Mouse (Mus musculus): ENCODE measurements around the gene Tspan3. TPM values are rescaled to one million over a fixed set of nuclear protein-coding genes. Genes with fewer than 3 reads are reported as not detected.

The Tspan3 gene
- polyA plus RNA-seq, 1 experiment: 382 TPM

DNA sequence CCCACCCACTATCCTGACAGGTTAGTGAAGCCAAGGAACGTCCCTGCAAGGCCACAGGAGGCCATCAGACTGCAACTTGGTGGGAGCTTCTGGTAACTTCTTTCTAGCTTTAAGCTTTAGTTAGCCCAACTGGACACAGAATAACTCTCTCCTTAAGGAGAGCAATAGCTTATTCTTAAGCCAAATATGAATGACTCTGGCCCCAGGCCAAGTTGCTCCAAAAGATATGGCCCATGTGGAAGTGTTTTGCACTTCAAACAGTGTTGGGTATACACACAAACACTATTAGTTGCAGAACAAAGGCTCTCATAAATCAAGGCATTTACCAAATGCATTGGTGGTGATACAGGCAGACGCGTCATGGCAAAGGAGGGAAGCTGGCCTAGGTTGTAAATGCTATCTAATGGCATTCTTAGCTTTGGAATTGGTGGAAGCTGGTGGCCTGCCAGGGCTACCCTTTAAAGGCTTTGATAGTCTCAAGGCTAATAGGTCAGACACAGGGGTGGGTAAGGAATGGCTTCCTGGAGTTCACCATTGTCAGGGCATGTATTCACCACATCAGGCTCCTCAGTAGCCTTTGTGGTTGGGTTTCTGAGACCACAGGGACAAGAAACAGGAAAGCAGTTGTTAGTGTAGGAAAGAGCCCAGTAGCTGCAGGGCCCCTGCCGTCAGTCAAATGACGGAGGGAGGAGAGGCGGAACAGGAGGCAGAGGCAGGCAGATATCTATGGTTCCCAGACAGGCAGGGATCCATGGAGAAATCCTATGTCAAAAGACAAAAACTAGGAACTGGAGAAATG lies 58.8 kb downstream of the Tspan3 start:
- DNase-seq (ENCODE audit: low read depth): no peak
- no peak for TF ChIP-seq CTCF (IDR thresholded peaks at IDR 0.05; ENCODE audit: borderline replicate concordance, extremely low read depth, insufficient read depth, insufficient read length)
- TF ChIP-seq POLR2A (IDR thresholded peaks at IDR 0.05; ENCODE audit: borderline replicate concordance, extremely low read depth, insufficient read depth, insufficient read length, poor library complexity, severe bottlenecking): no peak

DNA sequence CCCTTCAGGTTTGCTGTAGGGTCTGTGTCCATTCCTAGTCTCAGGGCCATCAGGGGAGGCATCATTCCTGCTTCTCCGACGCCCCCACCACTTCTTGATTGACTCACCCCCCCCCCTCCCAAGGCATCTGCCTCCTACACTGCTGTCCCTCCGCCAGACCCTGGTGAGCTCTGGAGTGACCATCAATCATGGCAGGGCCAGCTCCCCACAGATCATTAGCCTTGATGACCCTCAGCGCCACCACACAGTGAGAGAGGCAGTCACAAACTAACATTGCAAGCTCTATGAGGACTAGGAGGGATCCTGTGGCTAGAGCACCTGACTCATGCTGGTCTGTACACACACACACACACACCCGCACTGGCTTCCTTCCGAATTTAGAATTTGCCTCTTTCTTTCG lies 60.4 kb downstream of the Tspan3 start:
- TF ChIP-seq CTCF (IDR thresholded peaks at IDR 0.05; ENCODE audit: borderline replicate concordance, extremely low read depth, insufficient read depth, insufficient read length): no peak
- no peak for TF ChIP-seq POLR2A (IDR thresholded peaks at IDR 0.05; ENCODE audit: borderline replicate concordance, extremely low read depth, insufficient read depth, insufficient read length, poor library complexity, severe bottlenecking)
- DNase-seq (ENCODE audit: low read depth): no peak

DNA sequence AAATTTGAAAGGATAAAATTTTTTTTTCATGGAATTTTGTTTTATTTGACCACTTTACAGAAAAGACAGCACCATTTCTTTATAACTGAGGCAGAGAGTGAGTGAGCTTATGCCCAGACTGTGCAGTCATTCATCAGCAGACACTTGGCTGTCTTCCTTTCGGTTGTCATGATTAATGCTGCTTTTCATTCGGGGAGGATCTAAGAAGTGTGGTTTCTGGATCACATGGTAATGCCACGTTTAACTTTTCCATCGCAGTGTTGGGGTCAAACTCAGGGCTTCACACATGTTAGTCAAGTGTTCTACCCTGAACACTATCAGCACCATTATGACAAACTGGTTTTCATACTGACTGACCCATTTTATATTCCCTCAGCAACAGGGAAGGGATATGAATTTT lies 64.3 kb downstream of the Tspan3 start:
- TF ChIP-seq CTCF (IDR thresholded peaks at IDR 0.05; ENCODE audit: borderline replicate concordance, extremely low read depth, insufficient read depth, insufficient read length) (no peak), POLR2A (IDR thresholded peaks at IDR 0.05; ENCODE audit: borderline replicate concordance, extremely low read depth, insufficient read depth, insufficient read length, poor library complexity, severe bottlenecking) (no peak)
- DNase-seq (ENCODE audit: low read depth): peak; percentile 33

DNA sequence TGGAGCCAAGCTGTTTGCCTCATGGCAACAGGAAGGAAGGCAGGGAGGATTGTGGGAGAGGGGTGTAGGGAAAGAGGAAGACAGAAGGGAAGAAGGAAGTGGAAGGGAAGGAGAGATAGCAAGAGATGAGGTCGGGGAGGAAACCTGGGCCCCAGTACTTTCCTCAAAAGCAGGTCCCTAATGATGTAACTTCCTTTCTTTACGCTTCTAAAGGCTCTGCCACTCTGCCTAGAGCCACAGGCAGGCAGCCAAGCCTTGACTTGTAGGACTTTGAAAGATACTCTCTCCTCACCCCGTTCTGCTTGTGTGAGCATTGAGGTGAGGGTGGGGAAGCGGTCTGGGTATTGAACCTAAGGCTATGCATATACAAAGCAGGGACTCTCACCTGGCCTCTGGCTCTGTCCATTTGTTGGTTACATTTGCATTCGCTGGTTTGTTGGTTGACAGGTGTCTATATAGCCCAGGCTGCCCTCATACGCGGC lies 65.2 kb downstream of the Tspan3 start:
- no peak for TF ChIP-seq CTCF (IDR thresholded peaks at IDR 0.05; ENCODE audit: borderline replicate concordance, extremely low read depth, insufficient read depth, insufficient read length)
- no peak for TF ChIP-seq POLR2A (IDR thresholded peaks at IDR 0.05; ENCODE audit: borderline replicate concordance, extremely low read depth, insufficient read depth, insufficient read length, poor library complexity, severe bottlenecking)
- no peak for DNase-seq (ENCODE audit: low read depth)

DNA sequence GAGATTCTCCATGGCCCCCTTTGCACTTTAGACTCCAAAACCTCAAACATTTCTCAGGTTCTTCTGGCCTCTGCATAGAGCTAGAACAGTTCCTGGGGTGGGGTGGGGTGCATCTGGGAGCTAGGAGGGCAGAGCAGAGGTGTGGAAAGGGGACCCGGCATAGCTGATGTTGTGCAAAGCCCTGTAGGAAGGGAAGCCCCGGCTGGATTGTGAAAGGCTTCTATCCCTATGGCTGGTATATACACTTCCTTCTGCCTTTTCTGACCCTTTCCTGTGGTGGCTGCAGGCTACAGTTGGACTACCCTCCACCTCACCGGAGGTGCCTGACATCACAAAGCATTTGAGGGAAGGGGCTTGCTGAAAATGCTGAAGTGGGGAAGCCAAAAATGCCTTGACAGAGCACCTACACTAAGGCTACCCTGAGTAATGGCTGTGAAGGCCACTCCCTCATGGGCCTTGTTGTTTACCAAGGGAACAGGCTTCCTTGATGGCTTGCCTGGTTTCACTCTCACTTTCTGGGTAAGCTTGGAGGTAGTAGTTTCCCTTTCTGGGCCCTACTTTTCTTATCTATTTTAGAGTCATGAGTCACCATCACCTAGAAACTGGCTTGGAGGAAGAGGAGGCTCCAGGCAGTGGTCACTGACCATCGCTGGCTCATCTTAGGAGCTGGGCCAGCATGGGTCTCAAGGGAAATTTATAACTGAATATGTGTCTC lies 67.5 kb downstream of the Tspan3 start:
- no peak for TF ChIP-seq POLR2A (IDR thresholded peaks at IDR 0.05; ENCODE audit: borderline replicate concordance, extremely low read depth, insufficient read depth, insufficient read length, poor library complexity, severe bottlenecking)
- TF ChIP-seq CTCF (IDR thresholded peaks at IDR 0.05; ENCODE audit: borderline replicate concordance, extremely low read depth, insufficient read depth, insufficient read length): no peak
- no peak for DNase-seq (ENCODE audit: low read depth)

DNA sequence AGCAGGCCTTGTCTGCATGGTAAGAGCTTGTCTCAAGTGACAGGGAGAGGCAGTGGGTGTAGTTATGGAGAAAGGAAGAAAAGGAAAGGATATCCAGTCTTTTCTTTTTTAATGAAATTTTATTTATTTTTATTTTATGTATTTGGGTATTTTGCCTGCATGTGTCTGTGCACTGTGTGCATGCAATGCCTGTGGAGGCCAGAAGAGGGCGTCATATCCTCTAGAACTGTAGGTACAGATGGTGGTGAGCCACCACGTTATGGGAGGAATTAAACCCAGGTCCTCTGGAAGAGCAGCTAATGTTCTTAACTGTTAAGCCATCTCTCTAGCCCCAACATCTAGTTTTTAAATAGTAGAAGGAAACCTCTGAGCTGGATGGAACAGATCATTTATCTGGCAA lies 73.2 kb downstream of the Tspan3 start:
- no peak for DNase-seq (ENCODE audit: low read depth)

DNA sequence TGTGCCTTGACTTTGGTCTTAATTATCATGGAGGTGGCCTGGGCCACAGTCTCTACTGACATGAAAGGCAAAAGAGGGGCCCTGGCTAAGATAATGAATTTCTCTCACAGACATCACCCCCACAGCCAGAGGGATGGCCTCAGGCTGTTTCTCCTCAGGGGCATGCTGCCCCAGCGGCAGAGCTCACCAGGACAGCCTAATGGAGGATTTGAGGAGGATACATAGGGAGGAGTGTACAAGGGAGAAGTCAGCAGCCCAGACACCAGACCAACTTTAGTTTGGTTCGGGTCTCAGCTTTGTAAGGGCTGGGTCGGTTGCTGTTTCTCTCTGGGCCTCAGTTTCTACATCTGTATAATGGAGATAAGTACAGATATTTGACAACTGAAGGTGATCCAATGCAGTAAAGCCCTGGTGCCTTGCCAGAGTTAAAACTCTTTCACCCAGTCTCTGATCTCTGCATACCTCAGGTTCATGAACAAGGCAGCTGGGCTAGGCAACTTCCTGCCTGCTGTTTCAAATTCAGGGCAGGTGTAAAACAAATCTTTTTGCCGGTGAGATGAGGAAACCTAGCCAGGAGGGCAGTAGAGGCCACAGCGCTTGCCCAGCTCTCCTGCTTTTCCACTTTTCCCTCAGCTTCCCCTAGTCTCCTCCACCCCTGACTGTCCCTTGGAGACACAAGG lies 74.6 kb downstream of the Tspan3 start:
- no peak for DNase-seq (ENCODE audit: low read depth)
- TF ChIP-seq POLR2A (IDR thresholded peaks at IDR 0.05; ENCODE audit: borderline replicate concordance, extremely low read depth, insufficient read depth, insufficient read length, poor library complexity, severe bottlenecking): no peak
- no peak for TF ChIP-seq CTCF (IDR thresholded peaks at IDR 0.05; ENCODE audit: borderline replicate concordance, extremely low read depth, insufficient read depth, insufficient read length)

More for the DNA sequence above, 73.2 kb downstream of the Tspan3 start:
- TF ChIP-seq CTCF (IDR thresholded peaks at IDR 0.05; ENCODE audit: borderline replicate concordance, extremely low read depth, insufficient read depth, insufficient read length): peak; percentile 18; the same call in 1 of the 2 replicates
- no peak for TF ChIP-seq POLR2A (IDR thresholded peaks at IDR 0.05; ENCODE audit: borderline replicate concordance, extremely low read depth, insufficient read depth, insufficient read length, poor library complexity, severe bottlenecking)

DNA sequence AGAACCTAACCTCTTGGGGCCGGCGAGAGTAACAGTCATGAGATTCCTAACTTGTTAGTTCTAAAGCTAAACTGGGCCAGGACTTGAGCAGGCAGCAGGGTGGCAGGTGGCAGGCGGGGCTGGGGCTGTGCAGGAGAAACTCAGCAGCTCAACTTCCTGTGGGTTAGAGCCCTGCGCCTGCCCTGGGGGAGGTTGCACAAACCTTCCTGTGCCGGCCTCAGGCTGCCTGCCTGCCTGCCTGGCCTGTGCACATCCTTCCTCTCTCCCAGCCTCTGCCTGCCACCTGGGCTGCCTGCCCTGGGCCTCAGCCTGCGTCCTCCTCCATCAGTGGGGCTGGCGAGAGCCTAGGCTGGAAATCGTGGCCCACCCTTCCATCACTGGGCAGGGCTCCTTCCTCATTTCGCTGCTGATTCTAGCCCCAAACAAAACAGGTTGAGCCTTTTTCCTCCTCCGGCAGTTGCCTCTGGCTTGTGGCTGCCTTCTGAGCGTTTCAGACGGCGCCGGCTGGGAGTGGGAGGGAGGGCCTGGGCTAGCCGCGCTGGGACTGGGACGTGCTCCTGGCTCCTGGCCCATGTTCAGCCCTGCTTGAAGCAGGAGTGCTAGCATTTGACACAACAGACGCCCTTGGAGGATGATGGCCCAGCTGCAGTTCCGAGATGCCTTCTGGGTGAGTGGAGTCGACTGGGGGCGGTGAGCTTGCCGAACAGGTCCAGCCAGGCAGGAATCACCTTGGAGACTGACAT lies 75.3 kb downstream of the Tspan3 start, which contains the start of gene Pstpip1:
Pstpip1 (plus strand) TSS at position 185 of the 743 bp plus-strand sequence.
- no peak for TF ChIP-seq CTCF (IDR thresholded peaks at IDR 0.05; ENCODE audit: borderline replicate concordance, extremely low read depth, insufficient read depth, insufficient read length)
- no peak for TF ChIP-seq POLR2A (IDR thresholded peaks at IDR 0.05; ENCODE audit: borderline replicate concordance, extremely low read depth, insufficient read depth, insufficient read length, poor library complexity, severe bottlenecking)

DNA sequence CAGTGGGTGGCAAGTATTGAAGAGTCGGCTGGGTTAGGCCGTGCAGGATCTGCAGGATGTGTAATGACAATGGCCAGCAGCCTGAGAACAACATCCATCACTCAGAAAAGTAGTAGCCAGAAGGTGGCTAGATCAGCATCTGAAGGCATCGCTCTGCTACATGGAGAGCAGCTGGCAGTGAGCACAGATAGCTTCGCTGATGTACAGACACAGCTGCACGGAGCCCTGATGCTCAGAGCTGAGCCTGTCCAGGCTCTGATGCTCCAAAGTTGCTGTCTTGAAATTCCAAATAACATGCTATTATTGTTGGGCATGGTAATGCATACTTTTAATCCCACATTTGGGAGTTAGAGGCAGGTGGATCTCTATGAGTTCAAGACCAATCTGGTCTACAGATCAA lies 78.8 kb downstream of the Tspan3 start:
- TF ChIP-seq CTCF (IDR thresholded peaks at IDR 0.05; ENCODE audit: borderline replicate concordance, extremely low read depth, insufficient read depth, insufficient read length) (no peak), POLR2A (IDR thresholded peaks at IDR 0.05; ENCODE audit: borderline replicate concordance, extremely low read depth, insufficient read depth, insufficient read length, poor library complexity, severe bottlenecking) (no peak)
- DNase-seq (ENCODE audit: low read depth): no peak

More for the DNA sequence above, 75.3 kb downstream of the Tspan3 start, which contains the start of gene Pstpip1:
- peak; percentile 90 for DNase-seq (ENCODE audit: low read depth)

Other genes with a start within 250 kb of the Tspan3 start
- 15.2 and 27.1 TPM in 2 replicates for gene Scaper, start 227.4 kb downstream of the Tspan3 start, polyA plus RNA-seq (2012; rRNA removed)
- not detected in 2 replicates for gene 4930563M21Rik, start 154.9 kb downstream of the Tspan3 start, polyA plus RNA-seq (2012; rRNA removed)
- gene Rcn2, start 123.6 kb downstream of the Tspan3 start, polyA plus RNA-seq (2012; rRNA removed): 154 and 160 TPM in 2 replicates
- gene Pstpip1, start 75.5 kb downstream of the Tspan3 start, polyA plus RNA-seq (2012; rRNA removed): 0.74 and 0.97 TPM in 2 replicates

All from brain, embryonic 14.5 days (tissue).